Mouse (Mus musculus): ENCODE measurements around the gene Tomm40.

GRCm38 (mm10) chr7:19705271-19705670 is 10.0 kb downstream of the Tomm40 start:
- TF ChIP-seq CTCF (IDR thresholded peaks at IDR 0.05; ENCODE audit: low read depth) (no peak), EP300 (IDR thresholded peaks at IDR 0.05; ENCODE audit: low read depth) (no peak)
